Mouse (Mus musculus): ENCODE measurements around the gene Samd8.

DNA sequence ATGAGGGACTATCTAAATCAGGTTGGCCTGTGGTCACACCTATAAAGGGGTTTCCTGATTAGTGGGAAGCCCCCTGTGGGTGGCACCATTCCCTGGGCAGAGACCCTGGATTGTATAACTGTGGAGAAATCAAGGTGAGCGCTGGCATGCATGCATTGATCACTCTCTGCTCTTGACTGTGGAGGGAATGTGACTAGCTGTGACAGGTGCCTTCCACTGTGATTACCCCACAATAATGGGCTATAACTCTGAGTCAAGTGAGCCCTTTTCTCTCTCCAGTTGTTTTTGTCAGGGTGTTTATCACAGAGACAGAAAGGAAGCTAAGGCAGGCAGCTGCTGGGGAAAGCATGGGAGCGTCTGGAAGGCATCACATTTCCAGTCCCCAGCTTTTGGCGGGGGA lies 65.9 kb downstream of the Samd8 start:
- TF ChIP-seq CTCF (IDR thresholded peaks at IDR 0.05; ENCODE audit: borderline replicate concordance, insufficient read depth, low read depth, low read length) (no peak), POLR2A (IDR thresholded peaks at IDR 0.05; ENCODE audit: borderline replicate concordance, insufficient read depth, low read length) (no peak)

Measured in cerebellum, adult 2 months (tissue).